Mouse (Mus musculus): ENCODE measurements at regions not wholly inside any gene's neighbourhood (a gene's known extent, or its start where the extent isn't known, plus 50 kb on each side); places are given as distances from the start of the nearest gene placed in this dataset.
"Not testable (repeated sequence)": the region's sequence is repeated elsewhere in the genome, so short reads cannot be mapped to it uniquely, and the experiment has no call there.

GRCm38 (mm10) chr15:42073486-42073885, 1939.3 kb downstream of the 9330182O14Rik start:
- no peak for DNase-seq (ENCODE audit: low read depth, low spot score)

GRCm38 (mm10) chr15:42082436-42082835, 1948.3 kb downstream of the 9330182O14Rik start:
- DNase-seq (ENCODE audit: low read depth, low spot score) = no peak

GRCm38 (mm10) chr15:42100730-42101129, 1966.6 kb downstream of the 9330182O14Rik start:
- DNase-seq (ENCODE audit: low read depth, low spot score) = peak; percentile 23

- no peak for DNase-seq (ENCODE audit: low read depth, low spot score)
Observed at GRCm38 (mm10) chr15:42104816-42105215, 1970.7 kb downstream of the 9330182O14Rik start.

- DNase-seq (ENCODE audit: low read depth, low spot score) = no peak
Observed at GRCm38 (mm10) chr15:42107106-42107505, 1972.9 kb downstream of the 9330182O14Rik start.

GRCm38 (mm10) chr15:42111811-42112210, 1977.6 kb downstream of the 9330182O14Rik start:
- no peak for DNase-seq (ENCODE audit: low read depth, low spot score)

GRCm38 (mm10) chr15:42127471-42127870, 1993.3 kb downstream of the 9330182O14Rik start:
- DNase-seq (ENCODE audit: low read depth, low spot score) = no peak

GRCm38 (mm10) chr15:42128976-42129375, 1994.8 kb downstream of the 9330182O14Rik start:
- DNase-seq (ENCODE audit: low read depth, low spot score) = no peak

- DNase-seq (ENCODE audit: low read depth, low spot score) = no peak
Observed at GRCm38 (mm10) chr15:42166546-42166945, 2032.4 kb downstream of the 9330182O14Rik start.

GRCm38 (mm10) chr15:42177766-42178165, 2043.6 kb downstream of the 9330182O14Rik start:
- DNase-seq (ENCODE audit: low read depth, low spot score) = not testable (repeated sequence)

- DNase-seq (ENCODE audit: low read depth, low spot score) = no peak
Observed at GRCm38 (mm10) chr15:42207187-42207846, 2073.2 kb downstream of the 9330182O14Rik start.

GRCm38 (mm10) chr15:42219496-42219895, 2085.3 kb downstream of the 9330182O14Rik start:
- DNase-seq (ENCODE audit: low read depth, low spot score) = no peak

- no peak for DNase-seq (ENCODE audit: low read depth, low spot score)
Observed at GRCm38 (mm10) chr15:42220005-42220404, 2085.8 kb downstream of the 9330182O14Rik start.

- no peak for DNase-seq (ENCODE audit: low read depth, low spot score)
Observed at GRCm38 (mm10) chr15:42225006-42225405, 2090.8 kb downstream of the 9330182O14Rik start.

- no peak for DNase-seq (ENCODE audit: low read depth, low spot score)
Observed at GRCm38 (mm10) chr15:42231692-42232091, 2097.5 kb downstream of the 9330182O14Rik start.

GRCm38 (mm10) chr15:42246812-42247211, 2112.6 kb downstream of the 9330182O14Rik start:
- peak; percentile 64 for DNase-seq (ENCODE audit: low read depth, low spot score)

- no peak for DNase-seq (ENCODE audit: low read depth, low spot score)
Observed at GRCm38 (mm10) chr15:42252730-42253330, 2118.7 kb downstream of the 9330182O14Rik start.

- no peak for DNase-seq (ENCODE audit: low read depth, low spot score)
Observed at GRCm38 (mm10) chr15:42256343-42256742, 2122.2 kb downstream of the 9330182O14Rik start.

GRCm38 (mm10) chr15:42275117-42275516, 2141.0 kb downstream of the 9330182O14Rik start:
- DNase-seq (ENCODE audit: low read depth, low spot score) = no peak

- no peak for DNase-seq (ENCODE audit: low read depth, low spot score)
Observed at GRCm38 (mm10) chr15:42277247-42277646, 2143.1 kb downstream of the 9330182O14Rik start.

- DNase-seq (ENCODE audit: low read depth, low spot score) = no peak
Observed at GRCm38 (mm10) chr15:42280810-42281209, 2146.6 kb downstream of the 9330182O14Rik start.

- DNase-seq (ENCODE audit: low read depth, low spot score) = no peak
Observed at GRCm38 (mm10) chr15:42296406-42296805, 2162.2 kb downstream of the 9330182O14Rik start.

- no peak for DNase-seq (ENCODE audit: low read depth, low spot score)
Observed at GRCm38 (mm10) chr15:42297430-42297829, 2163.3 kb downstream of the 9330182O14Rik start.
